Mouse (Mus musculus) ES-E14 (cell line): ENCODE results near the gene Trpv4. TPM values are rescaled to one million over a fixed set of nuclear protein-coding genes. Genes with fewer than 3 reads are reported as not detected.

Experiments used
- DNase-seq: peaks from one replicate; pipeline ENCODE4 v3.0.0-alpha.2; 2013; ENCODE audit warnings: low read depth, low spot score
- H3K27ac ChIP-seq: 2 replicates; pipeline ENCODE4 v1.5.1; 2012; ENCODE audit warnings: low read depth, mild to moderate bottlenecking, low read length, moderate library complexity, mixed read lengths; ENCODE audit not compliant: poor library complexity, insufficient read depth, severe bottlenecking
- H3K36me3 ChIP-seq: 2 replicates; pipeline ENCODE4 v1.6.1; 2012; ENCODE audit warnings: mild to moderate bottlenecking, low read length, moderate library complexity, mixed read lengths; ENCODE audit not compliant: control insufficient read depth, poor library complexity, insufficient read depth, severe bottlenecking
- H3K4me1 ChIP-seq, 2 experiments: fragments of 150-350 bp in 1 of 2; sonication (generic) in 1 of 2; 2 replicates each; pipeline ENCODE4 v1.6.1; 2012; ENCODE audit warnings: low read length in 2 of 2, mild to moderate bottlenecking in 1 of 2, mixed read lengths in 1 of 2; ENCODE audit not compliant: control insufficient read depth in 2 of 2, insufficient read depth in 2 of 2, poor library complexity in 1 of 2
- H3K4me3 ChIP-seq, 2 experiments: fragments of 150-350 bp in 1 of 2; sonication (generic) in 1 of 2; 2 replicates each; pipeline ENCODE4 v1.5.1; 2012; ENCODE audit warnings: low read length in 2 of 2, low read depth in 1 of 2, mild to moderate bottlenecking in 1 of 2, mixed read lengths in 1 of 2; ENCODE audit not compliant: insufficient read depth in 1 of 2, poor library complexity in 1 of 2, severe bottlenecking in 1 of 2
- H3K9ac ChIP-seq: 2 replicates; pipeline ENCODE4 v1.6.1; 2012; ENCODE audit warnings: low read depth, mild to moderate bottlenecking, low read length, mixed read lengths; ENCODE audit not compliant: poor library complexity, insufficient read depth, severe bottlenecking
- H3K9me3 ChIP-seq: fragments of 150-350 bp; sonication (generic); 2 replicates; pipeline ENCODE4 v1.6.1; 2012; ENCODE audit warnings: low read depth, mild to moderate bottlenecking, low read length; ENCODE audit not compliant: control insufficient read depth, insufficient read depth
- CHD2 ChIP-seq: IDR thresholded peaks from 2 replicates; pipeline ENCODE4 v1.6.1; 2014; ENCODE audit warnings: mild to moderate bottlenecking, low read depth, low read length, inconsistent platforms
- HCFC1 ChIP-seq: IDR thresholded peaks from 2 replicates; pipeline ENCODE4 v1.6.1; 2012; ENCODE audit warnings: low read length, inconsistent platforms, borderline replicate concordance; ENCODE audit not compliant: insufficient read depth
- MAFK ChIP-seq: IDR thresholded peaks from 2 replicates; pipeline ENCODE4 v1.6.1; 2014; ENCODE audit warnings: mild to moderate bottlenecking, low read depth, low read length, inconsistent platforms; ENCODE audit not compliant: insufficient read depth
- ZC3H11A ChIP-seq: IDR thresholded peaks from 2 replicates; pipeline ENCODE4 v1.6.1; 2012; ENCODE audit warnings: low read depth, mild to moderate bottlenecking, inconsistent platforms, low read length, borderline replicate concordance
- ZNF384 ChIP-seq: IDR thresholded peaks from 2 replicates; pipeline ENCODE4 v1.6.1; 2012; ENCODE audit warnings: low read depth, low read length, inconsistent platforms
- in situ Hi-C, 2 experiments: fragments of 600-800 bp; cut with MboI; formaldehyde crosslinking; loops; one replicate each; pipeline ENCODE4 v1.15.1; 2025; ENCODE audit warnings: low sequenced_read_pairs in 2 of 2, inconsistent platforms in 1 of 2; ENCODE audit not compliant: unreplicated experiment in 2 of 2
- total RNA-seq: library from RNA; depleted of rRNA; stranded (reverse); fragments of 300-350 nt; gene quantifications from 2 replicates; pipeline ENCODE4 v1.2.3, GENCODE M21; 2012

Trpv4 gene
- total RNA-seq, 1 experiment = 1.4 TPM

- Histone ChIP-seq H3K27ac (no peak overlapping the region), H3K36me3 (0 out of 2 replicates have a peak, but pooled peaks cover 2% of the 10 kb centered on the region), H3K9me3 (no peaks in the 10 kb centered on the region), H3K4me1 (peaks cover 2 to 13% of the 10 kb centered on the region in 2 experiments; a peak in 1 of 4 replicates), H3K9ac (no peak overlapping the region), H3K4me3 (no peak overlapping the region)
- TF ChIP-seq CHD2 (no peak), HCFC1 (no peak), MAFK (no peak), ZC3H11A (no peak), ZNF384 (no peak)
- no peak for DNase-seq
- in situ Hi-C loops = no loop called here
Observed at GRCm38 (mm10) chr5:114597222-114597621, 61.0 kb downstream of the Trpv4 start.

DNA sequence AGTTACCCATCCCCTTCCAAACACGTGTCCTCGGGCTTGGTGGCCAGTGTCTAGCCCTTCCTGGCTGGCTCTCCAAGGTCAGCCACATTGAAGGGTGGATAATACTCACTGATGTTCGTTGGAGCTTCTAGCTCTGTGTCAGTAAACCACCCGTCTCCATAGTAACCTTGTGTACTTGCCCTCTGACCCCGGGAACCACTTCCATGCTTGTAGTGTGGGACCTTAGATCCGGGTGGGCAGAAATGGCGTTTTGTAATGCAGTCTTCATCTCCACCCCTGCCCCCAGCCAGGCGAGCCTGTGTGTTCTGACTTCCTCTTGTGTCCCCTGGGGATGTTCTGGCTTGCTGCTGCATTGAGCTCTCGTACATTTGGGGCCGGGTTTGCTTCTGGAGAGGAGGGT is 61.6 kb downstream of the Trpv4 start:
- in situ Hi-C loops = no loop called here
- Histone ChIP-seq H3K9me3 (no peaks in the 10 kb centered on the region), H3K4me3 (no peak overlapping the region), H3K9ac (no peak overlapping the region), H3K36me3 (0 out of 2 replicates have a peak, but pooled peaks cover 2% of the 10 kb centered on the region), H3K4me1 (peaks cover 2 to 9% of the 10 kb centered on the region in 2 experiments; a peak in 1 of 4 replicates), H3K27ac (peak overlapping the region; percentile 2; the same call in 1 of the 2 replicates)
- TF ChIP-seq CHD2 = no peak
- no peak for TF ChIP-seq HCFC1
- no peak for TF ChIP-seq ZC3H11A
- no peak for TF ChIP-seq MAFK
- no peak for TF ChIP-seq ZNF384
- no peak for DNase-seq

GRCm38 (mm10) chr5:114594741-114595241 is 63.4 kb downstream of the Trpv4 start:
- no peak overlapping the region for H3K9ac ChIP-seq
- H3K4me1 ChIP-seq = peaks cover 2 to 11% of the 10 kb centered on the region in 2 experiments; a peak in 1 of 4 replicates
- H3K9me3 ChIP-seq = no peaks in the 10 kb centered on the region
- H3K4me3 ChIP-seq = no peak overlapping the region
- H3K27ac ChIP-seq = no peak overlapping the region
- in situ Hi-C loops = no loop called here
- TF ChIP-seq ZC3H11A (no peak), MAFK (no peak), CHD2 (no peak), HCFC1 (no peak), ZNF384 (no peak)
- 0 out of 2 replicates have a peak, but pooled peaks cover 2% of the 10 kb centered on the region for H3K36me3 ChIP-seq
- DNase-seq = no peak

GRCm38 (mm10) chr5:114593949-114594348 is 64.3 kb downstream of the Trpv4 start:
- H3K4me3 ChIP-seq = no peak overlapping the region
- H3K9ac ChIP-seq = no peak overlapping the region
- in situ Hi-C loops = no loop called here
- H3K9me3 ChIP-seq = no peaks in the 10 kb centered on the region
- no peak for DNase-seq
- H3K36me3 ChIP-seq = 0 out of 2 replicates have a peak, but pooled peaks cover 2% of the 10 kb centered on the region
- peaks cover 2 to 11% of the 10 kb centered on the region in 2 experiments; a peak in 1 of 4 replicates for H3K4me1 ChIP-seq
- no peak overlapping the region for H3K27ac ChIP-seq
- TF ChIP-seq HCFC1 (no peak), MAFK (no peak), ZC3H11A (no peak), ZNF384 (no peak), CHD2 (no peak)
